Mouse (Mus musculus) heart, adult 2 months (tissue): ENCODE data around the gene Slc38a1. TPM values are rescaled to one million over a fixed set of nuclear protein-coding genes. Genes with fewer than 3 reads are reported as not detected.
A peak's percentile ranks its signal among the peaks of the same experiment; 100 is the strongest.

Experiments used
- DNase-seq, 2 experiments: peaks; one replicate each; pipeline ENCODE4 v3.0.0; 2021
- H3K27ac ChIP-seq: fragments of 200-600 bp; 2 replicates; pipeline ENCODE4 v1.8.1; 2022
- H3K27me3 ChIP-seq: fragments of 200-500 bp; 2 replicates; pipeline ENCODE4 v1.6.1; 2012; ENCODE audit warnings: mild to moderate bottlenecking, low read length, inconsistent platforms, mixed read lengths; ENCODE audit not compliant: control insufficient read depth, insufficient read depth
- H3K36me3 ChIP-seq: fragments of 200-500 bp; 2 replicates; pipeline ENCODE4 v1.6.1; 2012; ENCODE audit warnings: low read length, inconsistent platforms; ENCODE audit not compliant: control insufficient read depth, insufficient read depth
- H3K4me1 ChIP-seq: fragments of 200-500 bp; 2 replicates; pipeline ENCODE4 v1.6.1; 2011; ENCODE audit warnings: low read length; ENCODE audit not compliant: control insufficient read depth, insufficient read depth
- H3K4me3 ChIP-seq: fragments of 200-600 bp; 2 replicates; pipeline ENCODE4 v1.8.1; 2022
- H3K79me2 ChIP-seq: fragments of 200-500 bp; replicated peaks from 2 replicates; pipeline ENCODE4 v1.6.1; 2012; ENCODE audit warnings: mild to moderate bottlenecking, inconsistent platforms, low read length, moderate library complexity, mixed read lengths; ENCODE audit not compliant: control insufficient read depth, insufficient read depth
- H3K9ac ChIP-seq: fragments of 200-500 bp; 2 replicates; pipeline ENCODE4 v1.6.1; 2012; ENCODE audit warnings: low read depth, mild to moderate bottlenecking, control low read depth, inconsistent platforms, low read length, mixed read lengths
- CTCF ChIP-seq: fragments of 200-600 bp; IDR thresholded peaks from 2 replicates; pipeline ENCODE4 v1.8.1; 2022; ENCODE audit warnings: antibody characterized with exemption, mild to moderate bottlenecking, moderate library complexity
- EP300 ChIP-seq: fragments of 200-500 bp; IDR thresholded peaks from 2 replicates; pipeline ENCODE4 v1.6.1; 2011; ENCODE audit warnings: low read depth, low read length, control low read depth; ENCODE audit not compliant: insufficient read depth
- POLR2A ChIP-seq: fragments of 200-500 bp; IDR thresholded peaks from 2 replicates; pipeline ENCODE4 v1.6.1; 2011; ENCODE audit warnings: mild to moderate bottlenecking, low read depth, low read length, control low read depth; ENCODE audit not compliant: insufficient read depth
- WGBS: fragments of 180-500 bp; shearing (Covaris S2); methylation state at CpG from one replicate; pipeline ENCODE4 v1.1.7; 2018; 5-methylcytosine and 5-hydroxymethylcytosine counted together
- intact Hi-C: fragments of 180-260 bp; cut with DNase I; formaldehyde crosslinking; loops from one replicate; pipeline ENCODE4 v1.15.1; 2025
- polyA plus RNA-seq: library from polyadenylated mRNA; depleted of rRNA; stranded (reverse); fragments of >200 nt; gene quantifications from 2 replicates; pipeline ENCODE4 v1.2.3, GENCODE M21; 2012
- total RNA-seq, 2 experiments: library from RNA; stranded (reverse); gene quantifications; 2 replicates each; pipeline ENCODE4 v1.2.3; 2021

The Slc38a1 gene
- total and polyA plus RNA-seq, 3 experiments: 11.8 to 12.8 (median 12.7) TPM

- Histone ChIP-seq H3K4me1 (0 out of 2 replicates have a peak, but pooled peaks cover 2% of the 10 kb centered on the region), H3K27me3 (no peaks in the 10 kb centered on the region; the same call in 1 of the 2 replicates), H3K79me2 (no peaks in the 10 kb centered on the region), H3K27ac (peak overlapping the region; percentile 38), H3K9ac (peak overlapping the region; percentile 49), H3K4me3 (peak overlapping the region; percentile 65), H3K36me3 (no peaks in the 10 kb centered on the region)
- 1% methylated on average over 63 of the region's 63 CpGs for WGBS
- intact Hi-C loops: loop anchor here (5.0 kb wide), 1 partner anchor 74 kb away; no protein-coding TSS in a partner anchor
- DNase-seq: peak; percentile 65 to 66
- no peak for TF ChIP-seq EP300
- TF ChIP-seq CTCF: no peak
- no peak for TF ChIP-seq POLR2A
Measured at GRCm38 (mm10) chr15:96641111-96641820, 1.4 kb downstream of the Slc38a1 start.

GRCm38 (mm10) chr15:96640291-96640985 lies 2.3 kb downstream of the Slc38a1 start:
- H3K27me3 ChIP-seq: no peaks in the 10 kb centered on the region; the same call in 1 of the 2 replicates
- H3K36me3 ChIP-seq: no peaks in the 10 kb centered on the region
- no peak overlapping the region for H3K27ac ChIP-seq
- intact Hi-C loops: loop anchor here (5.0 kb wide), 1 partner anchor 73 kb away; no protein-coding TSS in a partner anchor
- H3K4me3 ChIP-seq: peak overlapping the region; percentile 65; the same call in 1 of the 2 replicates
- H3K9ac ChIP-seq: no peak overlapping the region
- WGBS: 38% methylated on average over 16 of the region's 16 CpGs
- 0 out of 2 replicates have a peak, but pooled peaks cover 2% of the 10 kb centered on the region for H3K4me1 ChIP-seq
- no peak for TF ChIP-seq POLR2A
- no peak for TF ChIP-seq EP300
- TF ChIP-seq CTCF: no peak
- no peaks in the 10 kb centered on the region for H3K79me2 ChIP-seq
- peak in 1 of 2 experiments; percentile 13 for DNase-seq

GRCm38 (mm10) chr15:96639630-96640029 lies 3.1 kb downstream of the Slc38a1 start:
- DNase-seq: no peak
- no peak overlapping the region for H3K4me3 ChIP-seq
- no peaks in the 10 kb centered on the region for H3K79me2 ChIP-seq
- 81% methylated on average over 8 of the region's 8 CpGs for WGBS
- intact Hi-C loops: loop anchor here (5.0 kb wide), 1 partner anchor 72 kb away; no protein-coding TSS in a partner anchor
- H3K4me1 ChIP-seq: 0 out of 2 replicates have a peak, but pooled peaks cover 2% of the 10 kb centered on the region
- H3K27ac ChIP-seq: no peak overlapping the region
- H3K36me3 ChIP-seq: no peaks in the 10 kb centered on the region
- H3K27me3 ChIP-seq: no peaks in the 10 kb centered on the region; the same call in 1 of the 2 replicates
- TF ChIP-seq EP300: no peak
- no peak for TF ChIP-seq CTCF
- TF ChIP-seq POLR2A: no peak
- no peak overlapping the region for H3K9ac ChIP-seq

- 72% methylated on average over 2 of the region's 2 CpGs for WGBS
- Histone ChIP-seq H3K79me2 (no peaks in the 10 kb centered on the region), H3K27me3 (no peaks in the 10 kb centered on the region; the same call in 1 of the 2 replicates), H3K27ac (no peak overlapping the region), H3K4me1 (0 out of 2 replicates have a peak, but pooled peaks cover 2% of the 10 kb centered on the region), H3K36me3 (no peaks in the 10 kb centered on the region), H3K9ac (no peak overlapping the region), H3K4me3 (no peak overlapping the region)
- intact Hi-C loops: no loop called here
- DNase-seq: no peak
- no peak for TF ChIP-seq POLR2A
- no peak for TF ChIP-seq CTCF
- TF ChIP-seq EP300: no peak
Measured at GRCm38 (mm10) chr15:96638656-96639055, 4.1 kb downstream of the Slc38a1 start.

GRCm38 (mm10) chr15:96638173-96638572 lies 4.5 kb downstream of the Slc38a1 start:
- DNase-seq: peak in 1 of 2 experiments; percentile 60
- Histone ChIP-seq H3K36me3 (no peaks in the 10 kb centered on the region), H3K27ac (no peak overlapping the region), H3K9ac (no peak overlapping the region), H3K27me3 (no peaks in the 10 kb centered on the region; the same call in 1 of the 2 replicates), H3K4me3 (no peak overlapping the region), H3K4me1 (0 out of 2 replicates have a peak, but pooled peaks cover 2% of the 10 kb centered on the region), H3K79me2 (no peaks in the 10 kb centered on the region)
- WGBS: 53% methylated on average over 10 of the region's 10 CpGs
- intact Hi-C loops: no loop called here
- no peak for TF ChIP-seq POLR2A
- TF ChIP-seq EP300: no peak
- TF ChIP-seq CTCF: no peak
